In the genomic region with DNA sequence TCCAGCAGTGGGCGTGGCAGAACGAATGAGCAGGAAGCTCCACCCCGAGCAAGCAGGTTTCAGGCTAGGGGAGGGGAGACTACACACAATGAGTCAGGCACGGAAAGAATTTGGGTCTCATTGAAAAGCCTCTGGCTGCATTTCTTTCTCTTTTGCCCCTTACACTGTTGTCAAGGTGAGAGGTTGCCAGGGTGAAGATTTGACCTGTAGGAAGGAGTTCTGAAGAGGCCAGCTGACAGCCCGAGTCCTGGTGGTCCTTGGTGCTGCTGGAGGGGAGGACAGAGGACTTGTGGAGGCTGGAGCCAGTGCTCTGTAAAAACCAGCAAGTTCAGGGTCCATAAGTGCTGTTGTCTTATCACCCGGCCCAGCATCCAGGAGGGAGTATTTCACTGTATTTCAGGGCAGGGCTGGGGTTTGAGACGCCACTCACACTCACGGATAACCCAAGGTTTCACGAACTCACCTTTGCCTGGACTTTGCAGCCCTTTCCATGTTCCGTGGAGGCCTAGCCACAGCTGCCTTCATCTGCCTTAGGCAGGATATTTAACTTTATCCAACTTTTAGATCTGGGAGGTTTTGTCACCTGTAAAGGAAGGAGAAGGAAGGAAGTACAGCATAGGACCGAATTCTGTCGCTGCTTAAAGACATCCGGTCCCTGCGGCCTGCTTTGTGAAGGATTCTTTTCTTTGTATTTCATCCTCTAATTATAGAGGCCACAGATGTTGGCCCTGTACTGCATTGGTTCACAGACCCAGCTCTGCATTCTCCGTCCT, we compare ENCODE assay signal across 11 mouse cellular contexts. TPM values are rescaled to one million over a fixed set of nuclear protein-coding genes. Genes with fewer than 3 reads are reported as not detected.
A peak's percentile ranks its signal among the peaks of the same experiment; 100 is the strongest.
DNase-seq lines count a peak whose midpoint lies in the region; ATAC-seq lines count a peak whose summit lies in the region.
"Had no signal": no experiment of that assay in that cellular context is flagged by ENCODE, and none has a peak within 500 bp of the region (broad histone marks: within the 10 kb centered on the region; RNA-seq: fewer than 3 reads in every experiment).

No protein-coding gene starts in this region.

- no peak for ATAC-seq in heart, embryonic 13.5 days (ENCODE audit: extremely low read depth, insufficient number of reproducible peaks, low FRiP score, low TSS enrichment)
- ATAC-seq in neural tube, embryonic 14.5 days (ENCODE audit: low read depth) = no peak
- no peak for ATAC-seq in hindbrain, embryonic 12.5 days (ENCODE audit: low FRiP score)

- DNase-seq in heart, adult 9 months (ENCODE audit: low spot score in 2 of 2) = no peak
- DNase-seq in neural tube, embryonic 10.5 days (ENCODE audit: extremely low spot score, low spot score) = no peak
- no peak for DNase-seq in spleen, adult 12 weeks (ENCODE audit: low spot score)
- DNase-seq in kidney, adult 9 months = no peak
- DNase-seq in spleen, adult 18-20 months = no peak
- DNase-seq: cerebellum, adult 2 months had no signal

- no peaks in the 10 kb centered on the region for H3K9me3 ChIP-seq in heart, embryonic 13.5 days
- H3K9me3 ChIP-seq in neural tube, embryonic 14.5 days (ENCODE audit: control insufficient read depth, low read length) = no peaks in the 10 kb centered on the region
- no peaks in the 10 kb centered on the region for H3K9me3 ChIP-seq in hindbrain, embryonic 12.5 days (replicated peaks)
- H3K9me3 ChIP-seq: megakaryocyte, embryonic 14.5 days had no signal

- H3K4me2 ChIP-seq in heart, embryonic 13.5 days = peak overlapping the region; percentile 56
- H3K4me2 ChIP-seq in neural tube, embryonic 14.5 days (ENCODE audit: low read depth, low read length) = no peak overlapping the region
- no peak overlapping the region for H3K4me2 ChIP-seq in hindbrain, embryonic 12.5 days (replicated peaks)

- H3K27me3 ChIP-seq in heart, embryonic 13.5 days (replicated peaks) = no peaks in the 10 kb centered on the region
- no peaks in the 10 kb centered on the region for H3K27me3 ChIP-seq in neural tube, embryonic 14.5 days (ENCODE audit: control insufficient read depth, insufficient read depth, low read length)
- H3K27me3 ChIP-seq in hindbrain, embryonic 12.5 days = no peaks in the 10 kb centered on the region
- H3K27me3 ChIP-seq: CH12.LX; megakaryocyte, embryonic 14.5 days had no signal

- peak overlapping the region; percentile 14; the same call in 1 of the 2 replicates for H3K4me3 ChIP-seq in heart, embryonic 13.5 days
- H3K4me3 ChIP-seq in neural tube, embryonic 14.5 days (ENCODE audit: low read depth, low read length) = no peak overlapping the region
- no peak overlapping the region for H3K4me3 ChIP-seq in hindbrain, embryonic 12.5 days
- H3K4me3 ChIP-seq: megakaryocyte, embryonic 14.5 days had no signal

- peak overlapping the region; percentile 96 for H3K27ac ChIP-seq in heart, embryonic 13.5 days (replicated peaks)
- H3K27ac ChIP-seq in neural tube, embryonic 14.5 days (ENCODE audit: low read depth, low read length) = 0 out of 2 replicates have a peak overlapping the region, but pooled peaks have one; percentile 28
- H3K27ac ChIP-seq in hindbrain, embryonic 12.5 days = peak overlapping the region; percentile 55

- no peaks in the 10 kb centered on the region for H3K36me3 ChIP-seq in heart, embryonic 13.5 days
- no peaks in the 10 kb centered on the region for H3K36me3 ChIP-seq in neural tube, embryonic 14.5 days (ENCODE audit: control insufficient read depth, insufficient read depth, low read length)
- no peaks in the 10 kb centered on the region for H3K36me3 ChIP-seq in hindbrain, embryonic 12.5 days

- 36% methylated on average over 15 of the region's 15 CpGs for WGBS in heart, embryonic 13.5 days
- 39% methylated on average over 13 of the region's 15 CpGs for WGBS in neural tube, embryonic 14.5 days
- WGBS in hindbrain, embryonic 12.5 days = 35% methylated on average over 15 of the region's 15 CpGs

- H3K9ac ChIP-seq in heart, embryonic 13.5 days = peak overlapping the region; percentile 74
- no peak overlapping the region for H3K9ac ChIP-seq in neural tube, embryonic 14.5 days (replicated peaks; ENCODE audit: low read depth, low read length)
- H3K9ac ChIP-seq in hindbrain, embryonic 12.5 days = no peak overlapping the region

- H3K4me1 ChIP-seq in heart, embryonic 13.5 days = peaks cover 53% of the 10 kb centered on the region
- H3K4me1 ChIP-seq in neural tube, embryonic 14.5 days (ENCODE audit: control insufficient read depth, insufficient read depth, low read length) = peaks cover 14% of the 10 kb centered on the region
- H3K4me1 ChIP-seq in hindbrain, embryonic 12.5 days = peaks cover 46% of the 10 kb centered on the region
- H3K4me1 ChIP-seq: megakaryocyte, embryonic 14.5 days had no signal

RNA-seq across cellular contexts. Expression of a gene that starts 32.2 kb away (rescaled TPM):
- polyA plus RNA-seq in heart, embryonic 13.5 days (2015; fragmentation: Nextera tagmentation; extraction: Ambion mirVana) = 19.2 and 19.6 TPM in 2 replicates
- 12.4 and 18.5 TPM in 2 replicates for polyA plus RNA-seq in neural tube, embryonic 14.5 days (2014; fragmentation: Nextera tagmentation; extraction: Ambion mirVana)
- polyA plus RNA-seq in hindbrain, embryonic 12.5 days (2016; fragmentation: Nextera tagmentation; extraction: Ambion mirVana) = 28.0 and 31.4 TPM in 2 replicates

Comparison
In these comparisons a context has a peak if more than half of its experiments do, and no peak if none do; other contexts are left out.
1. H3K27ac ChIP-seq: peak in every context shown above with its lines; median percentile 96 in heart, embryonic 13.5 days; 55 in hindbrain, embryonic 12.5 days; 28 in neural tube, embryonic 14.5 days.